Mouse (Mus musculus): ENCODE results near the gene Fam163b. TPM values are rescaled to one million over a fixed set of nuclear protein-coding genes. Genes with fewer than 3 reads are reported as not detected.

The Fam163b gene
- polyA plus RNA-seq, 2 experiments from 2014 or later, result not detected

GRCm38 (mm10) chr2:27128990-27129389 lies 13.3 kb downstream of the Fam163b start:
- ATAC-seq, result no peak

DNA sequence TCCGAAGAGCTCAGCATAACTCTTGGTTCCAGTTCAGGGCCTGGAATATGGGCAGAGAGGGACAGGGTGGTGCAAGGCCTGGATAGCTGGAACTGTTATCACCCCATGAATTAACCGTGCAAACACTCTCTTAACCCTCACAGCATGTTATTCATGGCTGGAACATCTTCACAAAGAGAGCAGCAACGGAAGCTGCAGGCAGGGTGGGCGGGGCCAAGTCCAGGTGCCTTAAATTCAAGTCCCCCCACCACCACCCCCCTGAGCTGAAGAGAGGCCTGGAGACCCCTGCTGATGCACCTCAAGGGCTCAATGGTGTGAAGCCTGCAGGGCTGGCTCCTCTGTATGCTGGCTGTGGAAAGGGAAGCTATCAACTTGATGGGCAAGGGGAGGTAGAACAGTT lies 15.8 kb downstream of the Fam163b start:
- ATAC-seq, result no peak

- ATAC-seq, result peak; percentile 43
Observed at GRCm38 (mm10) chr2:27125979-27126378, 16.3 kb downstream of the Fam163b start.

DNA sequence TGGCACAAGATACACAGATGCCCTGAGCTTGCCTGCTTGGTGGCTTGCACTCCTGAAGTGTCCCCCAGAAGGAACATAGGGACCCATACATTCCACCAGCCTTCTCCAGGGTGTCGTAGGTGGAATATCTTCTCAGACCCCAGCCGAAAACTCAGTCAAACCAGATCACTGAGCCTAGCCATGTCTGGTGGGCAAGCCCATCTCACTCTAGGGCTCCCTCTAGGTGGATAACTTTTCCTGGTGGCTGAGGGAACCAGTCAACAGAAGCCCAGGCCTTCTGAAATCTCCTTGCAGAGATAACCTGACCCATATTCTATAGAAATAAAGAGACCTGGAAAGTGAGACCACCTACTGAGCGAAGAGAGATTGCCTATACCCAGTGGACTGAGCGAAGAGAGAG lies 19.2 kb downstream of the Fam163b start:
- no peak for ATAC-seq

DNA sequence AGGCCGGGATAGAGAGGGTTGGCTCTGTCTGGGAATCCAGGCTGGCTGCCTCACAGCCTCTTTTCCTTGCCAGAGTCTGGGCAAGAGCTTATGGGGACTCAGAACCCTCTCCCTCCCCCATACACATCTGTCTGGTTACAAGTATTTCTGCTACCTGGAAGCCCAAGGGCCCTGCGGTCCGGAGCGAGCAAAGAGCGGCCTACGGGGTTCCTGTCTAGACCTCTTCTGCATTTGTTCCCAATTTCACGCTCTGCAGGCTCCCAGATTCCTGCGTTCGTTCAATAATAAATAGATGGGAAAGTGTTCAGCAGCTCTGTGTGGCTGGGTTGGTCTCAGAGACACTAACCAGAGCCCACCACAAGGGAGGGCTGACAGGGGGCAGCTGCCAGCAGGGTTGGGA lies 19.7 kb downstream of the Fam163b start:
- no peak for ATAC-seq

DNA sequence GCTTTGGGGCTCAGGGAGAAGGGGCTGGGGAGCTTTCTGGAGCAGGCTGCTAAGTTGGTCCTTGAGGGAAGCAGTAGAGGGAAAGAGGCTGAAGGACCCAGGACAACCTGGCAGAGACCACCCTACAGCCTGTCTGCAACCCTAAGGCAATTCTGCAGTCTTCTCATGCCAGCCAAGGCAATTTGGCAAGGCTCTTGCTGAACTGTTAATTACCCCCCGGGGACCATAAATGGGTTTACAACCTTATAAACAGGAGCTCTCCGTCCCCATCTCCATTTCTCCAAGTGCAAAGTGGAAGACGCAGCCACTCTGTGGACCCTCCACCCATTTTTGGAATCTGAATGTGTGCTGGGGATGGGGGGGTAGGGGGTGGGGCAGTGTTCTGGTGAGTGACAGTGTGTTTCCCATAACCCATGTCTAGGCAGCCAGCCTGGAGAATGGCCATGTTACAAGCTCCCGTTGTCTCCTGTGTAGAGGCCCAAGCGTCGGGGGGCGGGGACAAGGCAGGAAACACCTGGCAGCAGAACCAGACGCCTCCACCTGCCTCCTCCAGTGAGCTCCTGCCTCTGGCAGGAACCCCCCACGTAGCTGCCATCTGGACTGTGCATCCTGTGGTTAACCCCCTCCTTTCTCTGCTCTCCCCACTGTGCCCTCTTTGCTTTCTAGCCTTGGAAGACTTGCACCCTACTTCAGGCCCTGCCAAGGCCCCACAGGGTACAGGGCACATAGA lies 20.5 kb downstream of the Fam163b start:
- peak; percentile 89 for ATAC-seq

DNA sequence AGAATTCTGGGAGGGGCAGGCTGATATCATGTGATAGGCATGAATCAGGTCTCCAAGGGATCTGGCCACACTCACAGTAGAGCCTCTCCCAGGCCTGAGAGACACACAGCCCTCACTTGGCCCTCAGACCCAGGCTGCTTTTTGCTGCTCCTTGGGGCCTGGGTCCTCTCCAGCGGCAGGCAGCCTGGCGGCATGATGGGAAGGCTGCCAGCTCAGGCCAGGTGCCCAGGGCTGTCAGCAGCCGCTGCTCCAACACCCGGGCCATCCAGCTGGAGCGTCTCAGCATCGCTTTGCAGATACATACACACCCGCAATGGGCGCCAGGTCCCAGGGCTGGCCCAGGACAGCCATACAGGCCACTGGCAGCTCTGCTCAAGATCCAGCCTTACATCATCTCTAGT lies 22.1 kb downstream of the Fam163b start:
- no peak for ATAC-seq

DNA sequence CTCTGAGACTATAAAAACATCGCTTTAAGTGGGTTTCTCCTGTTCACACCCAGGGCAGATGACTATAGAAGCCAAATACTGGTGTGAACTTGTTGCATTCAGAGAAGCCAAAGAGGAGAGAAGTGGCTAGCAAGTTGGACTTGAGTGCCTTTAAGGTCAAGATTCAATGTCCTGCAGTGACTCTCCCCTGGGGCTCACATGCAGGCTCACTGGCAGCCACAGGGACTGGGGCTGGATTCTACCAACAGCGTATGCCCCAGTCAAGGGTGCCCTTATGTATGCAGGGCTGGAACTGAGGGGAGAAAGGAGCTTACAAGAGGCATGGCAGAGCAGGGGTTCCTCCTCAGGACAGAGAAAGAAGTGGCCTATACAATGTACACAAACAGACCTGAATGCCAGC lies 22.5 kb downstream of the Fam163b start:
- ATAC-seq, result no peak

DNA sequence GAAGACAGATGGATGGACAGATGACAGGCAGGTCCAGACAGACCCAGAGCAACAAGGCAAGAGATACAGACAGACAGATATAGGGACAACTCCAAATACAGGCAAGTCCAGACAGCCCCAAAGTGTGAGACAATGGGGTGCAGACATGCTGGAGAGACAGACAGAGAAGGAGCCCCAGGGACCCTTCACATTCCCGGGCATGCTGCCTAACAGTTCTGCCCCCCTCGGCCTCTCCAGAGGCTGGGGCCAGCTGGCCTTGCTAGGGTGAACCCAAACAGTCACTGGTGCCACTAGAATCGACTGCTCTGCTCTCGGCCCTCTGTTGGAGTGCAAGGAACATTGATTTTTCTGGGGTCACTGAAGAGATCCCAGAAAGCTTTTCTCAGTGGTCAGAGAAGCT lies 23.8 kb downstream of the Fam163b start:
- no peak for ATAC-seq

DNA sequence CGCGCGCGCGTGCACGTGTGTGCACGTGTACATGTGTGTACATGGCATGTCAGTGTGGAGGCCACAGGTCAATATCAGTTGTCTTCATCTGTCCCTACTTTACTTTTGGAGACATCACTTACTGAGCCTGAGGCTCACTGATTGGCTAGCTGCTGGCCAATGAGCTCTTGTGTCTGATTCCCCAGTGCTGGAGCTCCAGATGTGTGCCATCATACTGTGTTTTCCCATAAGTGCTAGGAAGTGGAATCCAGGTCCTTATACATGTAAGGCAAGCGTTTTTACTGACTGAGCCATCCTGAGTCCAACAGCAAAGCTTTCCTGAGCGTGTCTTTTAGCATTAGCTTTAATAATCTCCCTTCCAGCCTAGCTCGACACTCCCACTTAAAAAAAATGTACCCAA lies 28.1 kb downstream of the Fam163b start:
- ATAC-seq, result no peak

DNA sequence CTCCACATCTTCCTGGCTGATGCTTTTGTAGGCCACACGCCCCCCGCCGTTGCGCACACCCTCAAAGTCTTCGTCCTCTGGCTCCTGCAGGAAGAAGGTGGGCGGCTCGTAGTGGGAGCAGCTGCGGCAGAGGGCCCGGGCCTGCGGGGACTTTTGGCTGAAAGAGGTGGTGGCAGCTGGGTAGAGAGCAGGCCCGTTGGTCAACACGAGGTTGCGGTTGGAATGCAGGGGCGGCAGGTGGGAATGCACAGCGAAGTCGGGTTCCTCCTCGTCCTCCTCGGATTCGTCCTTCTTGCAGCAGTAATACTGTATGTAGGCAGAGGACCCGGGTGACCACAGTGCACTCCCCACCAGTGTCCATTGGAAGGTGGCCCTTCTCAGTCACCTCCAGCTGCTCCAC lies 29.7 kb downstream of the Fam163b start:
- ATAC-seq, result no peak

DNA sequence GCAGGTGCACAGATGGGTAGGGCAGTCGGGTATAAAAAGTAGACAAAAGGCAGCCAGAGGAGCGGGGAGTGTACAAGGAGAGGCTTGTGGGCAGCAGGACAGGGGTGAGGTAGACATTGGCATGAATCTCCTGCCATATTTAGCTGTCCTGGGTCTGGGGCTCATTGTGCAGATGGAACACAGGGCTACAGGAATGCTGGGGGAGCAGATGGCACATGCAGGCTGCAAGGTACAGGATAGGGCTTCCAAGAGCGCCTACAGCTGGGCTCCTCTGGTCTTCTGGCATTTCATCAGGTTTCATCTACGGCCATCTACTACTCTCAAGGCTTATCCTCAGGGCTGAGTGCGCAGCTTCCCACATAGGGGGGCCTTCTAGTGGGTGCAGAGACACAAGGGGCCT lies 33.2 kb downstream of the Fam163b start:
- no peak for ATAC-seq

- ATAC-seq, result no peak
Observed at GRCm38 (mm10) chr2:27108144-27108543, 34.1 kb downstream of the Fam163b start.

- no peak for ATAC-seq
Observed at GRCm38 (mm10) chr2:27106816-27107215, 35.5 kb downstream of the Fam163b start.

GRCm38 (mm10) chr2:27103554-27103953 lies 38.7 kb downstream of the Fam163b start:
- ATAC-seq, result no peak

DNA sequence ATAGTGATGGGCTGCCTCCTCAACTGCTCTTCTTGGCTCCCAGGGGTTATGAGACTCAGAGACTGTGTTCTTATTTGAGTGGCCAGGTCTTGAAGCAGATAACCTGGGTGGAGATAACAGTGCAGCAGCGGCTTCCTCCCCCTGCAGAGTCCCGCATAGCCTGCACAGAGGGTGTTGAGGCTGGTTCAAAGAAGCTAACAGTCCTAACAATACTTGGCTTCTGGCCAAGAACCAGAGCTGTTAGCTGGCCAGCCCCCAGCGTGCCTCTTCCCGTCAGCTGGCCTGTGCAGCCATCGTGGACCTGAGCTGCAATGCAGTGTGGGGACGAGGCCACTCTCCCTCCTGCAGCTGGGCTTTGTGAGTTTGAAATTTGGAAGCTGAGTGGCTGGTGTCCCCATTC lies 44.5 kb downstream of the Fam163b start:
- ATAC-seq, result no peak

DNA sequence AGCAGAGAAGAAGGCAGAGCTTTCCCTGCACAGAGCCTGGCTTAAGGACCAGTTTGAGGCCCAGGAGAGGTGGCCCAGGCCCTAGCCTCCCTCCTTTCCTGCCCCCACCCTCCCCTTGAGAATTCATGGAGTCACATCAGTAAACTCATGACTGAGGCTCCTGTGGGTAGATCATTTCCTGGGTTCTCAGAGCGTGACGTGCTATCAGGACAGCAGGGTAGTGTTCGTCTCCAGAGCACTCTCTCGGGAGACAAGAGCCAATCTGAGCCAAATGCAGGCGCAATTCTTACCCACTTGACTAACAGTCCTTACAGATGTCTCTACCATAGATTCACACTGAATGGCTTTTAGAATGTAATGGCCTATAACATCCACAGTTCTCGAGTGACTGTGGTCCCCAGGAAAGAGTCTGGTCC lies 45.0 kb downstream of the Fam163b start:
- no peak for ATAC-seq

- no peak for ATAC-seq
Observed at GRCm38 (mm10) chr2:27096341-27096981, 45.8 kb downstream of the Fam163b start.

DNA sequence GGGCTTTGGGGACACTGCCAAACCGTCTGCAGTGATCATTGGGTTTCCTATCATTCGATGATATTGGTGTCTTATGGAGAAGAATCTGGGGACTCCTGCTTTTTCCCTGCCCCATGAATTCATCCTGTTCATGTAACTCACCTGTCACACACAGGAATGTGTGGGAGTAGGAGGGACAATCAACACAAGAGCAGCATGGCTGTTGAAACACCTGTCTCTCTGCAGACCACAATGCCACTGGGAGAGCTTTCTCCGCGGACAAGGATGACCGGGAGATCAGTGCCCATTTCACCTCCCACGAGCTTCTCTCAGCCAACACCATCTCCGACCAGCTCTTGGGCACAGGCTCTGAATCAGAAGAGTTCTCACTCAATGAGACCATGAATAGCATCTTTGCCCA lies 47.1 kb downstream of the Fam163b start:
- no peak for ATAC-seq

DNA sequence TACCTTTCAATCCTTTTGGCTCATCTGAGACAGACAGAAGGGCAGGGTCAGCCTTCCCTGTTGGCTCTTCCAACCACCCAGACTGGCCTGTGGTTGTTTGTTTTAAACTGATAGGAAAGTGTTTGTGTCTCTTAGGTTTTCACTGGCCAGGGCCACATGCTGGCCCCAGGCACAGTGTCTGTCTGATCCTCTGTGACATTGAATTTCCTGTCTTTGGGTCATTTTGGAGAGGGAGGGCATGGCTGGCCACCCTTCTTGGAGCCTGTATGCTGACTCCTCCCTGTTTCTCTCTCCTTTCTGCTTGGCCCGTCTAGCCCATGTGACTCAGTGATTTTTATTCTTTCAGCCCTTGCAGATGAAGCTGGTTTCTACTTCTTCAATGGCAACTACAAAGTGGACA lies 53.1 kb downstream of the Fam163b start:
- no peak for ATAC-seq

- no peak for ATAC-seq
Observed at GRCm38 (mm10) chr2:27088700-27089099, 53.6 kb downstream of the Fam163b start.

- ATAC-seq, result no peak
Observed at GRCm38 (mm10) chr2:27088071-27088644, 54.1 kb downstream of the Fam163b start.

GRCm38 (mm10) chr2:27087581-27087980 lies 54.7 kb downstream of the Fam163b start:
- ATAC-seq, result no peak

- no peak for ATAC-seq
Observed at GRCm38 (mm10) chr2:27086483-27087010, 55.7 kb downstream of the Fam163b start.

All from activated CD4-positive, CD25-positive, alpha-beta regulatory T cell, adult 4 months (primary cell).